Mouse (Mus musculus) small intestine, adult 10 weeks (tissue): ENCODE data around the gene Lrp10. TPM values are rescaled to one million over a fixed set of nuclear protein-coding genes. Genes with fewer than 3 reads are reported as not detected.

Experiments used
- polyA plus RNA-seq: library from polyadenylated mRNA; stranded (reverse); fragments of 350-450 nt; fragmentation: Illumina TruSeq; extraction: RNeasy Lipid Tissue Mini Kit (QIAGEN cat#74804); gene quantifications from one replicate; pipeline ENCODE4 v1.2.3, GENCODE M21; 2014; ENCODE audit warnings: low replicate concordance

Lrp10 gene
- 4.1 TPM for polyA plus RNA-seq

DNA sequence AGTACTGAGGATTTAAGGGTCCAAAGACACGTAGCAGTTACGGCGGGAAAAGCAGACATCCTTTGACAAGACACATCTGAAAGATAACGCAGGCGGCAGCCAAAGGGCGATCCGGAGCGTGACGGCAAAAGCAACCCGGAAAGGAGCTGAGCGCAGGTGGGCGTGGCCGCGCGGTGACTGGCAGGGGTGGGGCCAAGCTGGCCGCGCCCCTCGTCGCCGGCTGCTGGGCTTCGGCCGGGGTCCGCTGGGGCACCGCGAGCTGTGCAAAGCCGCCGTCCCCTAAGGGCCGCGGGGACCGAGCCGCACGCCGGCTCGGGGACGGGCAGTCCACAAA, at the start of gene Lrp10:
TSS of gene Lrp10 (plus strand) at position 179 of the 334 bp plus-strand sequence.

DNA sequence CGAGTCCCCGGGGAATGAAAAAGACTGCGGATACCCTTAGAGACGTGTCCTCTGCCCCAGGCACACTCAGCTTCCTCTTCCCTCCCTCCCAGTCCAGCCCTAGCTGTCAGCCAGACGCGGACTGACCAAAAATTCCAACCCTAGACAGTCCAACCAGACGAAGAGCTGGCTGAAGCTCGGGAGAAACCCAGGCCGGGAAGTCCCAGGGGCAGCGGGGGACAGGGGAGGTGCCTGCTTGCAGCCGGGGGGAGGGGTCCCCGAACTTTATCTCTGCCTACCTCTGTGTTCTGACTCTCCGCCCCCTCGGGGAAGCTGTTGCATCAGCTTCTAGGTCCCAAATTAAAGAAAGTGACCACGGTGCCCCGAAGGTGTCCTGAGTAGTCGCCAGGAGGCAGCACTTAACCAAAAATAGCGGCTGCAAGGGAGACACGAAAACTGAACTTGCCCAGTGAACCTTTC, 46.3 kb upstream of the Lrp10 start, which contains the start of gene Slc7a7:
TSS of gene Slc7a7 (minus strand) at position 158 of the 459 bp plus-strand sequence.

DNA sequence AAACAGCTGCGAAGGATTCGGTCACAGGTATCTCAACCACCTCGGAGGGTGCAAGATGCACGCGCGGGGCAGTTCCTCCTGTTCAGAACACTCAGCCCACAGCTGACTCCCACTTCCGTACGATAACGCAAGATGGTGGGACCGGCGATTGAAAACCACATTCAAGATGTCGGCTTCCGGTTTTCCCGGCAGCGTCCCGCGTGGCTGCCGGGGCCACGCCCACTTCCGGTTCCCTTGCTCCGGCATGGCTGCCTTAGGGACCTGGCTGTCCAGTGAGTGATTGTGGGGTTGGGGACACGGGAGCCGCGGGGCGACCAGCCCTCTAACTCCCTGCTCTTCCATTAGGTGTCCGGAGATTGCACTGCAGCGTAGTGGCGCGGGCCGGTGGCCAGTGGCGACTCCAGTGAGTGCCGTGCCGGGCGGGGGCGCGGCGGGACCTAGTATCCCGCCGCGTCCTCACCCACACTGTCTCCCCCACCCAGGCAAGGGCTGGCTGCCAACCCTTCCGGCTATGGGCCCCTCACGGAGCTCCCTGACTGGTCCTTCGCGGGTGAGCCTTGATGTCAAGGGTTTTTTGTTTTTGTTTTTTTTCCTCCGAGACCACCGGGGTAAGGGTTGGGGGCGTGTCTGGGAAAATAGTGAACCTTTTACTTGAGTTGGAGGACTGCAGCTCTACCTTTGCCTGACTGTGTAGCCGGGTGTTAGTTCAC, 37.1 kb upstream of the Lrp10 start, which contains the start of gene Mrpl52:
TSS of gene Mrpl52 (plus strand) at position 221 of the 710 bp plus-strand sequence.

DNA sequence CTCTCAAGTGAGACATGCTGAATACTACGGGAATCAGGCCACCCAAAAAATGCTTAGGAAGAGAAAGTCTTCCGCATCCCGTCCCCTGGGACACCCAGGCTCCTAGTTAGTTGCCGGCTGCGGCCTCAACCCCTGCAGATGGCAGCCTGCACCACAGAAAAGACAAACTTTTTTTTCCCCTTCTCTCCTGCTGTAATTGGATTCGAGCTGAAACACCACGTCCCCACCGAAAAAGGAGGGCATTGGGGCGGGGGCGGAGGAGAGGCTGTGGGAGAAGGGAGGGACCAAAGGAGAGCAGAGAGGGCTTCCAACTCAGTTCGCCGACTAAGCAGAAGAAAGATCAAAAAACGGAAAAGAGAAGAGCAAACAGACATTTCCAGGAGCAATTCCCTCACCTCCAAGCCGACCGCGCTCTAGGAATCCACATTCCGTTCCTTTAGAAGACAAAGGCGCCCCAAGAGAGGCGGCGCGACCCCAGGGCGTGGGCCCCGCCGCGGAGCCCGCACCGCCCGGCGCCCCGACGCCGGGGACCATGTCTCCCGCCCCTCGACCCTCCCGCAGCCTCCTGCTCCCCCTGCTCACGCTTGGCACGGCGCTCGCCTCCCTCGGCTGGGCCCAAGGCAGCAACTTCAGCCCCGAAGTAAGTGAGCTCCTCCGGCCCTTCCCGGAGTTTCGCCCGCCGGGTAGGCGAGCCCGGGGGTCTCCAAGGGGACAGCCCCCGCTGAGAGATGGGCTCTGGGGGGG, 32.4 kb upstream of the Lrp10 start, which contains the start of gene Mmp14:
TSS of gene Mmp14 (plus strand) at position 279 of the 744 bp plus-strand sequence.

DNA sequence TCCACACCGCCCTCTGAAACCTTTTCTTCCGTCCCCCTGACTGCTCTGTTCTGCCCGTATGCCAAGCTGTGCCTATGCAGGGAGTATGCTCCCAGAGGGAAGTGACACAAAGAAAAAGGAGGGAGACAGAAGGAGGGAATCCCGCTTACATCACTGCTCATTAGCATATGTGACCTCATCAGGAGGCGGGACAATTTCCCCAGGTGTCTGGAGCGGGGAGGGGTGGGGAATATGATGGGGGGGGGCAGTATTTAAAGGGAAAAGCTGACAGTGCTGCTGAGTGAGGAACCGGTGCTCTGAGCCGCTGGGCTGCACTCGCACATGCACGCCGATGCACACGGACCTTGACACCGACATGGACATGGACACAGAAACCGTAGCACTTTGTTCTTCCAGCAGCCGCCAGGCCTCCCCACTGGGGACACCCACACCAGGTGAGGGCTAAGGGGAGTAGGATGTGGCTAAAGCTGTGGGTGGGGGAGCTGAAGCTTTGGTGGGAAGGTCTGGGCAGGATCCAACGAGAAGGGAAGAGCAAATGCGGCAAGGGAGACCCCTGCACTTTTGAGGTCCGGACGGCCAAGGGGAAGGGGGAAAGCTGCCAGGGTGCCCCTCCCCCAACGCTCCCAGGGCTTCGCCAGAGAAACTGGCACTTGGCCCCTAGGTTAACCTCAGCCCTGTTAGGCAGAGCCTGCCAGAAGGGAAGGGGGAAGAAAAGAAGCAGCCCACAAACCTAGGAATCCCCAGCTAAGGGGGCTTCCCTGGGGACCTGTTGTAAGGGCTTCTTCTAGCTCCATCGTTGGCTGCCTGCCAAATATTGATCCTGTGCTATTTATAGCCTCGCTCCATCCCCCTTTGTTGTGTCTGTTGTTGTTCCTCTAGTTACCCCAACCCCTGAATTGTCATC, 12.3 kb downstream of the Lrp10 start, which contains the start of gene Rem2:
TSS of gene Rem2 (plus strand) at position 160 of the 904 bp plus-strand sequence.

Other genes with a start within 250 kb of the Lrp10 start
- gene Dad1, start 210.0 kb upstream of the Lrp10 start, polyA plus RNA-seq = 4.5 TPM
- gene Abhd4, start 209.9 kb upstream of the Lrp10 start, polyA plus RNA-seq = 10.4 TPM
- not detected for gene Olfr49, start 179.2 kb upstream of the Lrp10 start, polyA plus RNA-seq
- 10.3 TPM for gene Oxa1l, start 103.3 kb upstream of the Lrp10 start, polyA plus RNA-seq
- gene Slc7a7, start 46.4 kb upstream of the Lrp10 start, polyA plus RNA-seq = 17.1 TPM
- gene Mrpl52, start 37.2 kb upstream of the Lrp10 start, polyA plus RNA-seq = 33.3 TPM
- gene Mmp14, start 32.5 kb upstream of the Lrp10 start, polyA plus RNA-seq = 10.3 TPM
- not detected for gene Rem2, start 12.0 kb downstream of the Lrp10 start, polyA plus RNA-seq
- gene Prmt5, start 53.4 kb downstream of the Lrp10 start, polyA plus RNA-seq = 14.8 TPM
- 5.1 TPM for gene Haus4, start 90.5 kb downstream of the Lrp10 start, polyA plus RNA-seq
- 1.0 TPM for gene Ajuba, start 113.4 kb downstream of the Lrp10 start, polyA plus RNA-seq
- gene 4931414P19Rik, start 141.9 kb downstream of the Lrp10 start, polyA plus RNA-seq = 1.3 TPM
- gene Psmb5, start 153.9 kb downstream of the Lrp10 start, polyA plus RNA-seq = 0.52 TPM
- not detected for gene Psmb11, start 157.3 kb downstream of the Lrp10 start, polyA plus RNA-seq
- gene Gm17606, start 176.8 kb downstream of the Lrp10 start, polyA plus RNA-seq = not detected
- gene Cdh24, start 177.2 kb downstream of the Lrp10 start, polyA plus RNA-seq = not detected
- 21.3 TPM for gene 1700123O20Rik, start 222.1 kb downstream of the Lrp10 start, polyA plus RNA-seq
- gene Acin1, start 222.8 kb downstream of the Lrp10 start, polyA plus RNA-seq = 101 TPM
- gene Gm29776, start 234.7 kb downstream of the Lrp10 start, polyA plus RNA-seq = not detected
- gene Cebpe, start 248.0 kb downstream of the Lrp10 start, polyA plus RNA-seq = not detected